Mouse (Mus musculus) myocyte (in vitro differentiated cells): ENCODE data around the gene Krtcap2. TPM values are rescaled to one million over a fixed set of nuclear protein-coding genes. Genes with fewer than 3 reads are reported as not detected.

Experiments used
- H3K27me3 ChIP-seq: one replicate; pipeline ENCODE4 v1.6.1; 2011; ENCODE audit not compliant: control insufficient read depth, insufficient read depth, insufficient read length
- H3K36me3 ChIP-seq: one replicate; pipeline ENCODE4 v1.6.1; 2011; ENCODE audit not compliant: control insufficient read depth, insufficient read depth
- H3K4me2 ChIP-seq: one replicate; pipeline ENCODE4 v1.6.1; 2011; ENCODE audit warnings: low read depth, control low read depth
- H3K4me3 ChIP-seq: one replicate; pipeline ENCODE4 v1.5.1; 2011; ENCODE audit warnings: mild to moderate bottlenecking, control low read depth, moderate library complexity
- H3K79me2 ChIP-seq: one replicate; pipeline ENCODE4 v1.6.1; 2011; ENCODE audit not compliant: control insufficient read depth, insufficient read depth
- H3ac ChIP-seq: one replicate; pipeline ENCODE4 v1.6.1; 2011; ENCODE audit not compliant: control insufficient read depth, insufficient read length
- CEBPB ChIP-seq: IDR thresholded peaks from 2 replicates; pipeline ENCODE4 v1.6.1; 2011; ENCODE audit warnings: mild to moderate bottlenecking, moderate library complexity; ENCODE audit not compliant: poor library complexity, insufficient read depth, severe bottlenecking
- E2F4 ChIP-seq: IDR thresholded peaks from one replicate; pipeline ENCODE4 v1.6.1; 2011; ENCODE audit warnings: mild to moderate bottlenecking, control low read depth, moderate library complexity; ENCODE audit not compliant: insufficient read depth
- MAX ChIP-seq: IDR thresholded peaks from one replicate; pipeline ENCODE4 v1.6.1; 2011; ENCODE audit warnings: low read depth, mild to moderate bottlenecking, control low read depth
- MYOD1 ChIP-seq, 3 experiments: IDR thresholded peaks; one replicate each; pipeline ENCODE4 v1.6.1; 2011; ENCODE audit warnings: control low read depth in 2 of 3, low read depth in 2 of 3, mild to moderate bottlenecking in 2 of 3, moderate library complexity in 1 of 3; ENCODE audit not compliant: insufficient read length in 2 of 3, control insufficient read depth in 1 of 3
- MYOG ChIP-seq, 3 experiments: IDR thresholded peaks; one replicate each; pipeline ENCODE4 v1.6.1; 2011; ENCODE audit warnings: control low read depth in 2 of 3, low read depth in 2 of 3, mild to moderate bottlenecking in 2 of 3; ENCODE audit not compliant: insufficient read length in 2 of 3, control insufficient read depth in 1 of 3, insufficient read depth in 1 of 3
- POLR2A ChIP-seq: IDR thresholded peaks from one replicate; pipeline ENCODE4 v1.6.1; 2011; ENCODE audit warnings: low read depth, mild to moderate bottlenecking, control low read depth, moderate library complexity; ENCODE audit not compliant: insufficient read length
- POLR2AphosphoS2 ChIP-seq: IDR thresholded peaks from one replicate; pipeline ENCODE4 v1.6.1; 2011; ENCODE audit warnings: low read depth, control low read depth; ENCODE audit not compliant: insufficient read length
- REST ChIP-seq: IDR thresholded peaks from one replicate; pipeline ENCODE4 v1.6.1; 2011; ENCODE audit warnings: mild to moderate bottlenecking, control low read depth, moderate library complexity; ENCODE audit not compliant: insufficient read depth, insufficient read length
- SRF ChIP-seq: IDR thresholded peaks from one replicate; pipeline ENCODE4 v1.6.1; 2011; ENCODE audit warnings: low read depth; ENCODE audit not compliant: control insufficient read depth, insufficient read length
- TCF12 ChIP-seq: IDR thresholded peaks from one replicate; pipeline ENCODE4 v1.6.1; 2011; ENCODE audit warnings: mild to moderate bottlenecking, control low read depth; ENCODE audit not compliant: poor library complexity, insufficient read depth, severe bottlenecking
- TCF3 ChIP-seq: IDR thresholded peaks from one replicate; pipeline ENCODE4 v1.6.1; 2011; ENCODE audit warnings: low read depth, control low read depth; ENCODE audit not compliant: insufficient read length
- USF1 ChIP-seq: IDR thresholded peaks from one replicate; pipeline ENCODE4 v1.6.1; 2011; ENCODE audit warnings: low read depth, mild to moderate bottlenecking, control low read depth, moderate library complexity
- polyA plus RNA-seq: library from polyadenylated mRNA; unstranded; fragments of >200 nt; fragmentation: generic; extraction: Trizol; gene quantifications from one replicate; pipeline ENCODE4 v1.2.1, GENCODE M21; 2012; ENCODE audit warnings: missing spikeins

Krtcap2 gene
- polyA plus RNA-seq, 1 experiment = 371 TPM

GRCm38 (mm10) chr3:89246261-89247100 is 715 bp downstream of the Krtcap2 start, which contains the start of gene Trim46:
TSS of gene Trim46 (minus strand) at chr3:89246309.
- TF ChIP-seq USF1 (no peak), SRF (peak; percentile 69), POLR2A (peak; percentile 56), CEBPB (peak; percentile 93), TCF3 (no peak), MYOD1 (IDR thresholded peaks at IDR 0.05; ENCODE audit: control insufficient read depth in 1 of 3, insufficient read length in 2 of 3, low read depth in 2 of 3) (no peak), E2F4 (no peak), MYOG (IDR thresholded peaks at IDR 0.05; ENCODE audit: control insufficient read depth in 1 of 3, insufficient read depth in 1 of 3, insufficient read length in 2 of 3, low read depth in 2 of 3) (no peak), TCF12 (no peak), REST (no peak), MAX (peak; percentile 11), POLR2AphosphoS2 (peak; percentile 81)
- peaks cover 23% of the 10 kb centered on the region for H3K79me2 ChIP-seq

DNA sequence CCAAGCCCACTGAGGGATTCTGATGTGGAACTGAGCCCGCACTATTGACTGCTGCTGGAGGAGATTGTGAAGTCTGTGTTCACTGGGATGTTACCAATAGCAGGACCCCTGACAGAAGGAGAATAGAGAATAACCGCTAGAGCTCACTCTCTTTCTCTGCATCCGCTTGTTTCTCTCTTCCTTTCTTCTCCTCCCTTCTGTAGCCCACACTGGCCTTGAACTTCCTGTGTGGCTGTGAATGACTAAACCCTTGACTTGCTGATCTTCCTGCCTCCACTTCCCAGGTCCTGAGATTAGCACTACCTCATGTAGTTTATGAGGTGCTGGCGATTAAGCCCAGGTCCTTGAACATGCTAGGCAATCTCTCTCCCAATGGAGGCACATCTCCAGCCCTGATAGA is 1.7 kb downstream of the Krtcap2 start:
- peaks cover 16% of the 10 kb centered on the region for H3K36me3 ChIP-seq
- no peaks in the 10 kb centered on the region for H3K27me3 ChIP-seq
- H3K4me2 ChIP-seq = peak overlapping the region; percentile 82
- peak overlapping the region; percentile 44 for H3ac ChIP-seq
- TF ChIP-seq TCF3 = no peak
- no peak for TF ChIP-seq TCF12
- peak; percentile 15 for TF ChIP-seq POLR2A
- H3K4me3 ChIP-seq = peak overlapping the region; percentile 90
- peaks cover 23% of the 10 kb centered on the region for H3K79me2 ChIP-seq

More at GRCm38 (mm10) chr3:89246261-89247100, 715 bp downstream of the Krtcap2 start, which contains the start of gene Trim46:
- Histone ChIP-seq H3K4me2 (peak within 1 kb of the TSS; percentile 87), H3K27me3 (no peaks in the 10 kb centered on the region), H3ac (peak within 1 kb of the TSS; percentile 44), H3K4me3 (peak within 1 kb of the TSS; percentile 90), H3K36me3 (peaks cover 23% of the 10 kb centered on the region)

DNA sequence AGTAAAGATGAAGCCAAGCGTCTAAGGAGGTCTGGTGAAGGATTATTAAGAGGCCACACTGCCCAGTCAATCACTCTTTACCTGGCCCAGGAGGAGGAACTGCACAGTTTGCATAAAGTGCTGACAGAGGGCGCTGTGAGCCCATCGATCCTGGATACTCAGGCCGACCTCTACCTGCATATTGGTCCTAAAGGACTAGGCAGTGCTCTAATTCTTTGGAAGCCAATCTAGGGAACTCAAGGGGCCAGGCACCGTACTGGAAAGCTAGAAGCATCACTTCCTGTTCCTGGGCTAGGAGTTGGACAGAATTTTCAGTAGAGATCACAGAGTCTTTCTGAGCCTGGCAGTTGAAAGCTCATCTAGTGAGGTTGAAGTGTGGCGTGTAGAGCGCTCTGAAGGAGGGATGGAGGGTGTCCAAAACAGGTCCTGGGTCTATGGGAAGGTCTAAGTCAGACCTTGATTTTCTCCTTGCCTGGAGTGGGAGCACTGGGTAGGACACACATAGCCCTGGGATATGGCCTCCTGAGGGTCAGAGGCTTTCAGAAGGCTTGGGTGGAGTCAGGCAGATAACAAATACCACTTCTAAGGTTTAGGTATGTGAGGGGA is 4.8 kb downstream of the Krtcap2 start:
- Histone ChIP-seq H3K27me3 (no peaks in the 10 kb centered on the region), H3ac (no peak overlapping the region), H3K4me2 (peak overlapping the region; percentile 68), H3K36me3 (peaks cover 16% of the 10 kb centered on the region), H3K79me2 (peaks cover 23% of the 10 kb centered on the region), H3K4me3 (no peak overlapping the region)
- TF ChIP-seq POLR2AphosphoS2 (peak; percentile 87), REST (no peak), E2F4 (no peak), TCF12 (no peak), CEBPB (no peak), SRF (no peak), POLR2A (peak; percentile 52)

GRCm38 (mm10) chr3:89251365-89251895 is 5.7 kb downstream of the Krtcap2 start:
- Histone ChIP-seq H3K79me2 (peaks cover 23% of the 10 kb centered on the region), H3K4me3 (no peak overlapping the region), H3K27me3 (no peaks in the 10 kb centered on the region), H3K4me2 (peak overlapping the region; percentile 68), H3K36me3 (peaks cover 16% of the 10 kb centered on the region), H3ac (no peak overlapping the region)
- TF ChIP-seq POLR2AphosphoS2 (peak; percentile 47), MYOD1 (IDR thresholded peaks at IDR 0.05; ENCODE audit: control insufficient read depth in 1 of 3, insufficient read length in 2 of 3, low read depth in 2 of 3) (peak in 1 of 3 experiments; percentile 44), MAX (no peak)

- Histone ChIP-seq H3K27me3 (no peaks in the 10 kb centered on the region), H3ac (no peak overlapping the region), H3K79me2 (no peaks in the 10 kb centered on the region), H3K4me3 (no peak overlapping the region), H3K36me3 (no peaks in the 10 kb centered on the region), H3K4me2 (no peak overlapping the region)
- TF ChIP-seq POLR2AphosphoS2 = no peak
- TF ChIP-seq USF1 = no peak
- no peak for TF ChIP-seq TCF3
- no peak for TF ChIP-seq POLR2A
- no peak for TF ChIP-seq TCF12
- TF ChIP-seq E2F4 = no peak
- no peak for TF ChIP-seq SRF
- no peak for TF ChIP-seq MYOD1 (IDR thresholded peaks at IDR 0.05; ENCODE audit: control insufficient read depth in 1 of 3, insufficient read length in 2 of 3, low read depth in 2 of 3)
- TF ChIP-seq MYOG (IDR thresholded peaks at IDR 0.05; ENCODE audit: control insufficient read depth in 1 of 3, insufficient read depth in 1 of 3, insufficient read length in 2 of 3, low read depth in 2 of 3) = no peak
- no peak for TF ChIP-seq MAX
- TF ChIP-seq REST = no peak
- TF ChIP-seq CEBPB = no peak
These were observed 9.2 kb downstream of the Krtcap2 start for GRCm38 (mm10) chr3:89254994-89255393.
